11 mouse cellular contexts compared by ENCODE assay signal in genomic region chr14:28283319-28284095, GRCm38 (mm10).
A peak's percentile ranks its signal among the peaks of the same experiment; 100 is the strongest.
DNase-seq lines count a peak whose midpoint lies in the region; ATAC-seq and TF ChIP-seq lines count a peak whose summit lies in the region.
"Had no signal": no experiment of that assay in that cellular context is flagged by ENCODE, and none has a peak within 500 bp of the region (broad histone marks: within the 10 kb centered on the region; RNA-seq: fewer than 3 reads in every experiment).

No protein-coding gene starts in this region.

- H3K27me3 ChIP-seq in hindbrain, postnatal 0 days (ENCODE audit: insufficient read depth, low read length): no peaks in the 10 kb centered on the region
- H3K27me3 ChIP-seq in hindbrain, embryonic 16.5 days (replicated peaks; ENCODE audit: control insufficient read depth, insufficient read depth, low read length): no peaks in the 10 kb centered on the region
- H3K27me3 ChIP-seq in stomach, postnatal 0 days (ENCODE audit: control insufficient read depth, insufficient read depth, low read length): no peaks in the 10 kb centered on the region
- H3K27me3 ChIP-seq in forebrain, embryonic 10.5 days (ENCODE audit: poor library complexity, severe bottlenecking): no peaks in the 10 kb centered on the region

- ATAC-seq in hindbrain, postnatal 0 days: no peak
- ATAC-seq in hindbrain, embryonic 16.5 days: no peak
- ATAC-seq in stomach, postnatal 0 days (ENCODE audit: low FRiP score, low TSS enrichment): no peak

- no peak overlapping the region for H3K9ac ChIP-seq in hindbrain, postnatal 0 days (replicated peaks; ENCODE audit: low read length)
- no peak overlapping the region for H3K9ac ChIP-seq in hindbrain, embryonic 16.5 days (ENCODE audit: low read depth, low read length)
- no peak overlapping the region for H3K9ac ChIP-seq in stomach, postnatal 0 days (ENCODE audit: low read length)

- no peak overlapping the region for H3K4me3 ChIP-seq in hindbrain, postnatal 0 days (ENCODE audit: low read length)
- H3K4me3 ChIP-seq in hindbrain, embryonic 16.5 days (ENCODE audit: low read length): no peak overlapping the region
- H3K4me3 ChIP-seq in stomach, postnatal 0 days (ENCODE audit: low read depth, low read length): no peak overlapping the region
- no peak overlapping the region for H3K4me3 ChIP-seq in forebrain, embryonic 10.5 days
- H3K4me3 ChIP-seq: myocyte had no signal

- H3K36me3 ChIP-seq in hindbrain, postnatal 0 days (ENCODE audit: insufficient read depth, low read length): no peaks in the 10 kb centered on the region
- H3K36me3 ChIP-seq in hindbrain, embryonic 16.5 days (ENCODE audit: control insufficient read depth, insufficient read depth, low read length): no peaks in the 10 kb centered on the region
- H3K36me3 ChIP-seq in stomach, postnatal 0 days (ENCODE audit: control insufficient read depth, insufficient read depth, low read length): no peaks in the 10 kb centered on the region
- H3K36me3 ChIP-seq in forebrain, embryonic 10.5 days (replicated peaks): no peaks in the 10 kb centered on the region

- H3K9me3 ChIP-seq in hindbrain, postnatal 0 days (ENCODE audit: low read length): no peaks in the 10 kb centered on the region
- H3K9me3 ChIP-seq in hindbrain, embryonic 16.5 days (ENCODE audit: control insufficient read depth, low read length): no peaks in the 10 kb centered on the region
- no peaks in the 10 kb centered on the region for H3K9me3 ChIP-seq in stomach, postnatal 0 days (ENCODE audit: control insufficient read depth, low read length)
- no peaks in the 10 kb centered on the region for H3K9me3 ChIP-seq in forebrain, embryonic 10.5 days

- H3K27ac ChIP-seq in hindbrain, postnatal 0 days: no peak overlapping the region
- no peak overlapping the region for H3K27ac ChIP-seq in hindbrain, embryonic 16.5 days (ENCODE audit: low read depth, low read length)
- no peak overlapping the region for H3K27ac ChIP-seq in stomach, postnatal 0 days (replicated peaks)
- no peak overlapping the region for H3K27ac ChIP-seq in forebrain, embryonic 10.5 days

- TF ChIP-seq EP300 in stomach, postnatal 0 days (optimal IDR thresholded peaks at IDR 0.05): no peak

- TF ChIP-seq CTCF in hindbrain, postnatal 0 days (IDR thresholded peaks at IDR 0.05; ENCODE audit: low read depth): peak; percentile 40; the same call in 1 of the 2 replicates
- TF ChIP-seq CTCF in stomach, postnatal 0 days (IDR thresholded peaks at IDR 0.05; ENCODE audit: low read depth): peak; percentile 69

- H3K4me1 ChIP-seq in hindbrain, postnatal 0 days (ENCODE audit: insufficient read depth, low read length): no peaks in the 10 kb centered on the region
- no peaks in the 10 kb centered on the region for H3K4me1 ChIP-seq in hindbrain, embryonic 16.5 days (ENCODE audit: control insufficient read depth, insufficient read depth, low read depth, low read length)
- no peaks in the 10 kb centered on the region for H3K4me1 ChIP-seq in stomach, postnatal 0 days (replicated peaks; ENCODE audit: control insufficient read depth, insufficient read depth)
- H3K4me1 ChIP-seq in forebrain, embryonic 10.5 days: peaks cover 3% of the 10 kb centered on the region; the same call in 1 of the 2 replicates

- 83% methylated on average over 1 of the region's 1 CpGs for WGBS in hindbrain, postnatal 0 days
- 100% methylated on average over 1 of the region's 1 CpGs for WGBS in hindbrain, embryonic 16.5 days
- WGBS in stomach, postnatal 0 days: 94% methylated on average over 1 of the region's 1 CpGs
- 87% methylated on average over 1 of the region's 1 CpGs for WGBS in forebrain, embryonic 10.5 days

- no peak for DNase-seq in hindbrain, postnatal 0 days (ENCODE audit: low spot score)
- peak; percentile 7 for DNase-seq in retina, embryonic 14.5 days (ENCODE audit: low spot score)
- no peak for DNase-seq in retina, postnatal 1 day
- peak; percentile 31 for DNase-seq in heart, adult 8-10 months (ENCODE audit: low spot score)
- DNase-seq in stomach, postnatal 0 days (ENCODE audit: low spot score): no peak
- DNase-seq in forebrain, embryonic 10.5 days (ENCODE audit: extremely low spot score, low spot score): no peak
- DNase-seq in embryo, embryonic 10 days (ENCODE audit: low spot score): no peak
- DNase-seq: spleen, adult 18-20 months; thymus, postnatal 25 days had no signal

- no peak overlapping the region for H3K4me2 ChIP-seq in hindbrain, postnatal 0 days (ENCODE audit: low read depth, low read length)
- H3K4me2 ChIP-seq in hindbrain, embryonic 16.5 days (ENCODE audit: low read length): no peak overlapping the region
- H3K4me2 ChIP-seq in stomach, postnatal 0 days (replicated peaks; ENCODE audit: low read depth): no peak overlapping the region

Comparison
In these comparisons a context has a peak if more than half of its experiments do, and no peak if none do; other contexts are left out.
1. DNase-seq: peak in retina, embryonic 14.5 days (single experiment) and heart, adult 8-10 months (single experiment); none in hindbrain, postnatal 0 days (single experiment), retina, postnatal 1 day (single experiment), stomach, postnatal 0 days (single experiment), forebrain, embryonic 10.5 days (single experiment) and embryo, embryonic 10 days (single experiment).